Mouse (Mus musculus) gastrocnemius, postnatal 4 days (tissue): ENCODE measurements at regions not wholly inside any gene's neighbourhood (a gene's known extent, or its start where the extent isn't known, plus 50 kb on each side); places are given as distances from the start of the nearest gene placed in this dataset.

Source experiments
- DNase-seq, 2 experiments: peaks; one replicate each; pipeline ENCODE4 v3.0.0; 2021 to 2022; ENCODE audit warnings: low spot score in 2 of 2, mixed read lengths in 2 of 2

DNA sequence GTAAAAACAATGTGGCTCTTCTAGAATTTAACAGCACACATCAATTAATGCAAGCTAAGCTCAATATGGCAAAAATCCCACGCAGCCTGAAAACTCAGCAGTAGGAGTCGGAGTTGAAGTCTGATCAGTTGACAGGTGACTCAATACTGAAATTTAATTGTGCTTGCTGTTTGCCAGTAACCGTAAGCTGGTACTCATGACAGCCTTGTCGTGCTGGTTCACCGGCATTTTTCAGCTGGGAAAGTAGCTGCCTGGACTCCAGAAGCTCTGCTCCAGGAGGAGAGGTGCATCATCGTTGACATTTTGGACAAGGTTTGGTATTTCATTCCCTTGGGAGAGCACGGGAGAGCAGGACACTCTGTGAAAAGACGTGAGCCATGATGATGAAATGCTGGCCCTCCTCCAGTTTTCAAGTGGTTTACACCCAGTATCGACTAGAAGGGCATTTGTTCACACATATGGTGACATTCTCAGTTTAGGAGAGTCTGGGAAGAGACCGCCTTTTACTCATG is 372.1 kb upstream of the Actbl2 start:
- no peak for DNase-seq

- DNase-seq = peak in 1 of 2 experiments; percentile 17
Measured at GRCm38 (mm10) chr13:110893909-110894308, 360.9 kb upstream of the Actbl2 start.

- no peak for DNase-seq
Measured at GRCm38 (mm10) chr13:110895349-110895748, 359.5 kb upstream of the Actbl2 start.

DNA sequence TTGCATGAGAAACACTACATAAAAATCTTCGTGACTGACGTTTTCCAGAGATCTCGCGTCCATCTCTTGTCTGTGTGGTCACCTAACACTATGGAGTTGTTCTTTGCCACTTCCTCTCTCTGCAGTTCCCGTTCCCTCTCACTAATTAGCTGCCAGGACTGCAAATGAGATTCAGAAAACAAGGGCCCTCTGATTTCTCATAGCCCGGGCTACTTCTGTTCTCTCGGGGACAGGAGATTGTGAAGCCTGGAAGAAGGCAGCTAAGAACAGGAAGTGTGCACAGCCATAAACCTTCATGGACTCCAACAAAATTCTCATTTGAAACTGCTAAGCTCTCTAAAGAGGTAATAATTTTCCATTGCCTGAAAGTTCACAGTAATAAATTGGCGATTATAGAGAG is 358.9 kb upstream of the Actbl2 start:
- DNase-seq = no peak

- DNase-seq = no peak
Measured at GRCm38 (mm10) chr13:110897621-110898020, 357.2 kb upstream of the Actbl2 start.

DNA sequence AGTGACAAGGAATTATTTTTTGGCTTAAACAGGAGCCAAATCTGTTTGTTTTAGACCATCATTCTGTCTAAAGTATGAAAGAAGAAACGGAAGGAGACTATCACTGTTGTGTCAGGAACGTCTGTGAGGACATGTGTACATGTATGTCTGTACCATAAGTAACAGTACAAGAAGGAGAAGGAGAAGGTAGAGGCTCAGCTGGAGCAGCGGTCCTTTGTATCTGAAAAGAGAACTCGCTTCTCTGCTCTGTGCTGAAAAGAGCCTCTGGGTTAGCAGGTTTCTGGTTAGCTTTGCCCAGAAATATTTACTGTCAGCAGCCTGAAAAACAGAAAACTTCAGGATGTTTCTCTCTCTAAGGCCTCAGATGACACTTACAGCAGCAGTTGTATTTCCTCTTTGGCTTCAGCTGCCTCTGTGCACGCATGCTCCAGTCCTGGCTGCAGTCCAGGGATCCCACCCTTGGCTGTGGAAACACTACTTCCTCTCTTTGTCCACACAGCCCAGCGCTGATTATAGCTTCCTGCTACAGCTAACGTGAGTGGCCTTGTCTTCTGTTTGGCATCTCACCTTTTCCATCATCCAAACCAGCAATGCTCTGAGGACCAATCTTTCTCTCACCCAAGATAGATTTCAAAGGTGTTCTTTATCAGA is 351.7 kb upstream of the Actbl2 start:
- DNase-seq = peak; percentile 81 to 92

DNA sequence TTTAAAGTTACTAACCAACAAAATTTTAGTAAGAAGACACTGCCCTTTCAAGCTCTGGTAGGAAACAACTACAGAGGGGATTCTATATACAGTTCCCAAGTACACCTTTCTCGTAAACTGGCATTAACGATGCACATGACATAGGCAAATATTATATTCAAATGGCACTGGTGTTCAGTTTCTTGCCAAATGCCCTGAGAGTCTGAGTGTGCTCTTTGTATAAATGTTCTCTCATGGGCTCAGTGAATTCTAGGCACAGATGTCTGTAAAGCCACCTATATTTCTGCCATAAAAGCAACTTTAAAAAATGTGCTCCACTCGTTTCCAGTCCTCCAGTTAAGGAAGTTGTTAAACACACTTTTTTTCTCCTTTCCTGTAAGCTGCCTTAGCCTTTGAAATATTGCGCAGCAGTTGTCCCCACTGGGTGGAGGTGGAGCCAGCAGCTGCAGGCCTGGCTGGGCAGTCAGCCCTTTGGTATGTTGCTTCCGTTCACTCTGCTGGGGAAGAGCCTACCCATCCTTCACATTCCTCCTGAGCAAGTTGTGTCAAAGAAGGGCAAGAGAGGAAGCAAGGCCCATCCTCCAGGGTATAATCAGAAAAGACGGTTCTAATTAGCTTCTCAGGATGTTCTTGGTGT is 347.4 kb upstream of the Actbl2 start:
- peak in 1 of 2 experiments; percentile 60 for DNase-seq

DNA sequence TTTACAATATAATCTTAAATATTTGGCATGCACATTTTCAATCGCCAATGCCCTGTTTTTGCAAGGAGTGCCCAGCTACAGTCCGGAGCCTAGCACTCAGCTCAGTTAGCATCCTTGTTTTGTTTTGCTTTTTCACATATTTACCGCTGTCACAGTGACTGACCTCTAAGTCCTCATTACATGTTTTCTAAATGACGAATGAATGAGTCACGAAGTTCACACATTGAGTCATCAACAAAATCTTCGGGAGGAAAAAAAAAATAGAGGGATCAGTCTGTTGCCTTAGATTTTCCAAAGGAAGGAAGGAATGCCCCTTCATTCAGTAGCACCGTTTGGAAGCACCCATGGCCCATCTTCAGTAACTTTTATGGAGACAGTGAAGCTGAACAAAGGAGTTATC is 342.9 kb upstream of the Actbl2 start:
- DNase-seq = no peak

DNA sequence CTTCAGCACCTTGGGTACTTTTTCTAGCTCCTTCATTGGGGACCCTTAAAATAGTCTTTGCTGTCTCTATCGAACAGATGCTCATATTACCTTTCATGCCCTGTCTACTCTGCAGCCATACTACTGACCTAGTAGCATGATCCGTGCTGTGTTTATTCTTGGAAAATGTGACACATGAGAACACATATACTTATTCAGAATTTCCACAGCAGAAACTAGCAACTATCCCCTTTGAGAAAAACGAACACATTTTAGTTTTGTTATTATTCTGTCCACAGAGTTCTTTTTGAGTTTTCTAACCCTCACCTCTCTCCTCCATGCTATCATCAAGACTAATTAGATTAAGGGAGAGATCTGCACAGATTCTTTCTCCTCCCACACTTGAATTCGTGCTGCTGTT is 341.6 kb upstream of the Actbl2 start:
- DNase-seq = no peak

DNA sequence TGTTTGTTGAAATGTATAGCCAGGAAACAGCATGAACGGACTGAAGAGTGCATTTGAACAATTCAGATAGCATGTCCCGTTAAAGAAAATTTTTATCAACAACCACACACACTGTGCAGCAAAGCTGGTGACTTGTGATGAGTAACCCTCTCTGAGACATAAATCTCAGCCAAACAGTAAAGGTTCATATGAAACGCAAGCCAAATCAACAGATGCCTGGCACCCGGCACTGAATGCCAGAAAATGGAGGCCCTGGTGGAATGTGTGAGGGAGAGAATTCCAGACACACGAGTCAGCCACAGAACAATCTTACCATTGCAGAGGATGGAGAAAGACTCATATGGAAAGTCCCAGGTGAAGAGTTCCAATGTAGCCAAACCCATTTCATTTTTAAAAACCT is 341.1 kb upstream of the Actbl2 start:
- DNase-seq = no peak

DNA sequence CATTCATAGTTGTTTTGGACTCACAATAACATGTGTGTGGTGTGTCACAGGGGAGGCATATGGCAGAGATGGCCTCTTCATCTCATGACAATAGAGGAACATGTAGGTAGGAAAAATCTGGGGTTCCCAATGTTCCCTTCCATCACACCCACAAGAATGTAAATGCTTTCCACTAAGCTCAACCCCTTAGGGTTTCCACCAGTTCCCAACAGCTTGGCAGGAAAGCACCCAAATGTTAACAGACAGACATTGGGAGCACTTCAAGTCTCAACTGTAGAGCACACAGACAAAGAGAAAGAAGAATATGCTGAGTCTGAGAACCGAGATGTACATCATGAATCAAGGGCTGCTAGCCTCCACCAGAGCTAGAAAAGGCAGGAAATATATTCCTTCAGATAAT is 339.7 kb upstream of the Actbl2 start:
- no peak for DNase-seq

DNA sequence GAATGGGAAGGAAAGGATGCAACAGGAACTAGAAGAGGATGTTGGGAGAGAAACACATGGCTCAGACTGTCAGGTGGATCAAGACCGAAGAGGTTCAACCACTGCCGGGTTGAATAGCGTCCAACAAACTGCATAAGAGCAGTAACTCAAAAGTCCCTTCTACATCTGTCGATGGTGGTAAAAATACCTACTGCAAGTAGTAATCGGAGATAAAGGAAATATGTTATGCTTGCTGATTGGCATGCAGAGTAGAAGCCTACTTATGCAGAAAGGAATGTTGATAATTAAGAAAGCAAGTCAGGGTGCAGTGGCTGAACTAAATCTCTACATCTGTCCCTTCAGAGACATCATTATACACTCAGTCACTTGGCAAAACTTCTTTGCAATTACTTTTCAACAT is 330.9 kb upstream of the Actbl2 start:
- DNase-seq = no peak

DNA sequence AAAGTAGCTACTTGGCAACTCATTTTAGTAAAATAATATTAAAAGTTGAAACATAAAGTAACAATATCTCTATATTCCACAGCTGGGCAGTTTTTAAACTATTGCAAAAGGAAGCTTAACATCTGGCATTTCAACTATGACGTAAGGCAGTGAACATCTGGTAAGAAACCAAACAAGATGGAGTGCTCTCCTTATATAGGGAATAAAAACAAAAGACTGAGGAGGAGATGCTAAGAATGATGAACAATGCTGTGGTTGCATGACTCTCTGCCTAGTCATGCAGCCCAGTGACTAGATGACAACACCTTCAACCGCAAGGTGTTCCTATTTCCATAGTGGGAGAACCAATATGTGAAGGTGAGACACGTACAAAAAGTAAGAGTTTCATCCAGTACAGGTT is 329.9 kb upstream of the Actbl2 start:
- no peak for DNase-seq

DNA sequence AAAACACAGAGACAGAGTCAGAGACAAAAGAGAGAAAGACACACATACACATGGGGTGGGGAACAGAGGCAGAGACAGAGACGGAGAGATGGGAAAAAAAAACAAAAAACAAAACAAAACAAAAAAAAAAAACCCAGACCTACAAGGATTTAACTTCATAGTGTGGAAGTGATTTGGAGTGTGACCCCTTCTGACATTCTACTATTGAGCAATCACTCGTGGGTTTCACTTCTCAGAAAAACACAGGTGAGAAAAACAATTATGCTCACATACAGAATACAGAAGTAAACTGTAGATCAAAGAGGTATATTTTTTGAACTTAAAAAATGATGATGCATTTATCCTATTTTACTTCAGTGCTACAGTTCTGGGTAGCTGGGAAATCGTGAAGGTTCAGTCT is 326.7 kb upstream of the Actbl2 start:
- DNase-seq = no peak

DNA sequence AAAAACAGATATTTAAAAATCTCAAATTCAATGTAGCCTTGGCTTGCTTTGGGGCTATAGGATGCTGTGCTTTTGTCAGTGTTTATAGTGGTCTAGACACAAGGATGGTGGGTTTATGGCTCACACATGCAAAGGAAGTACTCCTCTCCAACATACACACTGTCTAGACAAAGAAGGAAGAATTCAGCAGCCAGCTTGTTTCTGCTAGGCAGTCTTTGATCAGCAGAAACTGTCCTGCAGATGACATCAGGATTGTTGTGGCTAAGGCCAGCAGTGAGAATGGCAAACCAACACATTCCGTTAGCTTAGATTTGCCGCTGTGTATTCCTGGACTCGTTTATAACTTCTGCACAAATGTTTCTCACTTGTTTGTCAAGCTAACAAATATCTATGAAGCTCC is 325.9 kb upstream of the Actbl2 start:
- no peak for DNase-seq

GRCm38 (mm10) chr13:110929579-110929978 is 325.2 kb upstream of the Actbl2 start:
- DNase-seq = no peak

- no peak for DNase-seq
Measured at GRCm38 (mm10) chr13:110941587-110941986, 313.2 kb upstream of the Actbl2 start.

DNA sequence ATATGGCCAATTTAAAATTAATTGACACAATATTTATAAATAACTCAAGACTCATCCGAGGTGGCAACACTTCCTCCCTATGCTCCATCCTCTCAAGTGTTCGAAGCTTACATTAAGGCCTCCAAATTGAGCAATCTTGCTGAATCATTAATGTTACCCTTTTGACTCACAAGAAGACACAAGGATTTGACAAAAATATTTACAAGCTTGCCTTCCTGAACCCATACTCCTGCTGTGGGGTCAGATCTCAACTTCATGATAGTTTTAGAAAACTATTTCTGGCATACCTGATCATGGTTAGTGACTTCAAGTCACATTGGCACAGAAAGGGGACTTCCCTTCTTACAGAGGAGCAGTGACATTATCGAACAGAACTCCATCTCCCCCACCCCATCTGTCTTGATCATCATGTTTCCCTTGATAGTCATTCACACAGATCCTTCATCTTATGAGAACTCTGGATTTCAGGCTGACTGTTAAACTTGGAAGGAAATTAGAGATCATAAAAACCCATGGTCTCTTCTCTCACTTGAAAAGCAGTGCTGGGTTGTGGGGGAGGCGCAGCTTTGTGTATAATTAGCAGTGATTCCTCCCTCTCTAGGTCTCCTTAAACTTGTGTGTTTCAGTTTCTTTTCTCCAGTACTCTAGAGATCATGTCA is 311.7 kb upstream of the Actbl2 start:
- DNase-seq = no peak

GRCm38 (mm10) chr13:110944061-110944460 is 310.8 kb upstream of the Actbl2 start:
- no peak for DNase-seq

DNA sequence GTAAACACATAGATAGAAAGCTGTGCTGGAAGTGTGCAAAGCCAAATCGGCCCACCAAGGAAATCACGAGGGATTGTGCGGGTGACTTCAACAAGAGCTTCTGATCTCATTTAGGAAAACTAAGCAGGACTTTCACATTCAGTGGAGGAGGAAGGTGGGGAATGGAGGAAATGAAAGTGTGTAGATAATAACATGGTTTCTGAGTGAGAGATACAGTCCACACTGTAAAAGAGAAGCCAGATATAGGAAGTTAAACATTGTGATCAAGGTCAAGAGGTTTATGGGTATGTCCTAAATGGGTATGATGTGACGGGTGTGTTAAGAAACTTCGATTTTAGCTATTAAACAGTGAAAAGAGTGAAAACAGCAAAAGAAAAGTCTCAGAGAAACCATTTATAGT is 310.1 kb upstream of the Actbl2 start:
- DNase-seq = no peak

DNA sequence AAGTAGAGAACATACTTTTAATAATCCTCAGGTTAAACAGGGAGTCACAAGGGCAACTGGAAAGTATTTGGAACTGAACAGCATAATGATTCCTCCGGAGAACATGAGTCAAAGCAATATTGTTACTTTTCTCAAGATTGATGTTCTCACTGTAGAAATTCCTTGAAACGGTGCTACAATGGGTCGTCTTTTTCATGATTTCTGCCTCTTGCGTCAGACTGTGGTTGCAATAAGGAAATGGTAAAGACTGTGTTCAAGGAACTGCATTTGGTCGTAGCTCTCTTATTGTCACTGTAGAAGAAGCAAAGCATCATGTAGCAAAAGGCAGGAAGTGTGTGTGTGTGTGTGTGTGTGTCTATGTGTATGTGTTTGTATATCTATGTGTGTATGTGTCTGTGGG is 294.6 kb upstream of the Actbl2 start:
- no peak for DNase-seq

DNA sequence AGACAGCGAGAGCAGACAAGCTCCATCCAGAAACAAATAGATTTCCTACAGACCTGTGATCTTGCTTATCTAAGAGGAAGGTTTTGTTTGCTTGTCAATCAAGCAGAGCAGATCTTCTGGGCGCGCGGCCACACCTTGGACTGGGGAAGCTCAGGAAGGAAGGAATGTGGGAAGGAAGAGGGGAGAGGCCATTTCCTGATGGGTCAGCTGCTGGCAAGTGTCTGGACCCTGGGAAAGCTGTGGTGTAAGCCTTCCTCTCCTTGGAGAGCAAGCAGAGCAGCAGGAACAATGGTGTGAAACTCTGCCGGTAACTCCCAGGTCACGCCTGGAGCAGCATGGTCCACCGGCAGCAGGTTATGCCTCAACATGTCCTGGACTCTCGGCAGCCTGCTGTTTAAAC is 287.7 kb upstream of the Actbl2 start:
- peak in 1 of 2 experiments; percentile 14 for DNase-seq
